Mouse (Mus musculus) liver, adult 2 months (tissue): ENCODE data around the gene Fshr.

Experiments used
- CTCF ChIP-seq: fragments of 200-500 bp; IDR thresholded peaks from 2 replicates; pipeline ENCODE4 v1.5.1; 2011; ENCODE audit warnings: low read depth, low read length, control low read depth
- POLR2A ChIP-seq: fragments of 200-500 bp; IDR thresholded peaks from 2 replicates; pipeline ENCODE4 v1.6.1; 2011; ENCODE audit warnings: low read length, control low read depth; ENCODE audit not compliant: insufficient read depth; ENCODE audit errors: extremely low read depth

- TF ChIP-seq POLR2A: no peak
- TF ChIP-seq CTCF: no peak
Observed at GRCm38 (mm10) chr17:89200575-89200974, at the start of gene Fshr.
